Mouse (Mus musculus): ENCODE data around the gene Cks1b. TPM values are rescaled to one million over a fixed set of nuclear protein-coding genes. Genes with fewer than 3 reads are reported as not detected.

Cks1b gene
- total RNA-seq, 2 experiments from 2014 or later: 2.2 to 2.7 TPM

DNA sequence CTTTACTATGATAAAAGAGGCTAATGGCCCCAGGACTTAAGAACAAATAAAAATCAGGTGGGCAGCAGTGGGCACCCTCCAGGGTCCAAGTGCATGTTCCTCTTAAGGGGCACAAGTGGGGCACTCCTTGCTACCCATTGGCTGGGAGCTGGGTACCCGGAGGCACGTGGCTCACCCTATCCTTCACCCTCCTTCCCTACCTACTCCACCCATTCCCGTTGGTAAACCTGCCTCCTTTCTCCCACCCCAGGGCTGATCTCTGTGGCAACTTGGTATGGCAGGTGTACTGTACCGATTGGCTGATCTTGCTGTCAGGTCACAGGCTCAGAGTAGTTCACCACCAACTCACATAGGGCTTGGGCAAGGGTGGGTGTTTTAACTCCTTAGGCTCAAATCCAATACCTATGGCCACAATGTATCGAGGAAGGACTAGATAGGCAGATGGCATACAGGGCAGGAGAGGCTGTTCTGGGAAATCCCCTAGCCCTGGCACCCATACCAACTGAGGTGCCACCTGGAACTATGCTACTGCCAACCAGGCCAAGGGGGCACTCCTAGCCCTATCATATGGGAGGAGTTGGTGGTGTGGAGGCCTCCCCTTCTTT is 34.4 kb downstream of the Cks1b start:
- no peak for DNase-seq (ENCODE audit: low spot score in 2 of 2)

DNA sequence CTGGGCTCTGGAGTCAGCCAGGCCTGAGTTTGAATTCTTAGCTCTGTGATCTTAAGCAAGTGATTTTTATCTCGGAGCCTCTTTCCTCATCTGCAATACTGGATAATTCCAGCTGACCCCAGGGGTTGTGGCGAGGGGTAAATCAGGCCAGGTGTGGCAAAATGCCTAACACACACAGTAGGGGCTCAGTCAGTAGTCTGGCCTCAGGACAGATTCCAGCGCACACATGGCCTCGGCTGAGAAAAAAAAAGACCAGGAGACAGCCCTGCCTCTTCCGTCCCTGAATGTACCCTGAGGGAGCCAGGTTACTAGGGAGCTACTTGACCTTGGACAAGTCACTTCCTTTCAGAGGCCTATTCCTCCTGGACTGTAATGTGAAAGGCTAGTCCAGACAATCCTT is 35.2 kb downstream of the Cks1b start:
- DNase-seq (ENCODE audit: low spot score in 2 of 2): no peak

GRCm38 (mm10) chr3:89382033-89382882 is 35.9 kb downstream of the Cks1b start:
- no peak for DNase-seq (ENCODE audit: low spot score in 2 of 2)

DNA sequence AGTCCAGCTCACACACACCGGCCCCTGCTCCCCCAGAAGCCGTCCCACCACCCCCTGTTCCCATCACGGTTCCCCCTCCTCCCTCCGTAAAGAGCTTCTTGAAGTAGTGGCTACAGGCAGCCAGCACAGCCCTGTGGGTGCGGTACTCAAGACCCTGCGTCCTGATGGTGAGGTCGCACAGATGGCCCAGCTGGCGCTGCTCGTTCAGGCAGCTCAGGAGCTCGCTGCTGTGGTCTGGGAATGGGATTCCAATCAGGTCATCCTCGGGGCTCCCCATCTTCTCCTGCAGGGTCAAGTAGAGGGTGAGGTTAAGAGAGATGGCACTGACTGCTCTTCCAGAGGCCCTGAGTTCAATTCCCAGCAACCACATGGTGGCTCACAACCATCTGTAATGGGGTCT is 37.0 kb downstream of the Cks1b start:
- no peak for DNase-seq (ENCODE audit: low spot score in 2 of 2)

- no peak for DNase-seq (ENCODE audit: low spot score in 2 of 2)
Observed at GRCm38 (mm10) chr3:89380711-89381110, 37.5 kb downstream of the Cks1b start.

GRCm38 (mm10) chr3:89380291-89380690 is 37.9 kb downstream of the Cks1b start:
- DNase-seq (ENCODE audit: low spot score in 2 of 2): no peak

GRCm38 (mm10) chr3:89379388-89380131 is 38.6 kb downstream of the Cks1b start:
- DNase-seq (ENCODE audit: low spot score in 2 of 2): no peak

- DNase-seq (ENCODE audit: low spot score in 2 of 2): peak; percentile 73 to 79
Observed at GRCm38 (mm10) chr3:89378394-89379067, 39.7 kb downstream of the Cks1b start.

DNA sequence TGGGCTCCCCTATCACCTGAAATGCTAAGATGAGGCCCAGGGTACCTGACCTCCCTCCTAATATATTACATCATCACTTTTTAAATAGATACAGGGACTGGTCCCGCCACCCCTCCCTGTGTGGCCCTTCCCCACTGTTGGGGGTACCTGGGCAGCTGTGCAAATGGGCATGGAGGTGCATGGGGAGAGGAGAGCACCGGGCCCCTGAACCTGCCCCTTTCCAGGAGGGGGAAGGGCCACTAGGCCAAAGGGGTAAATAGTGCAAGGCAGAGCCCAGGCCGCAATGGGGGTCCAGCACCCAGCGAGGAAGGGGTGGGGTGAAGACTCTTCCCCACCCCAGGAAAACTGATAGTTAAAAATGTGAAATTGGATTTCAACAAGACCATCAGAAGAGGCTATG is 40.4 kb downstream of the Cks1b start:
- DNase-seq (ENCODE audit: low spot score in 2 of 2): no peak

GRCm38 (mm10) chr3:89373581-89374231 is 44.5 kb downstream of the Cks1b start:
- DNase-seq (ENCODE audit: low spot score in 2 of 2): no peak

DNA sequence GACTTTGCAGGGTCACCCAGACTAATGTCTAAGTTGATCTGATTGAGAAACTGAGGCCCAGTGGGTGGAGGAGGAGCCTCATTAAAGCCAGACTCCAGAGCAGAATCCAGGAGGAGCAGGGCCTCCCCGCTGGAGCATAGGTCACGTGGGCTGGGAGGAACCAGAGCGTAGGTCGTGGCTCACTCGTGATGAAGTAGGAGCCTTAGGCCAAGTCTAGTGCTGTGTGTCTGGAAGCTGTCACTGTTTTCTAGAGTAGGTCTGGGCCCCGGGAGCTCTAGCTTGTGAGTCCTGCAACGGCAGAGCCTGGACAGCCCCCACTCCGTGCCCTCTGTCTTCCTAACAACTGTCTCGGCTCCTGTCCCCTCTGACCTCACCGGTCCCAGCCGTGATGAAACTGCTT is 50.8 kb downstream of the Cks1b start:
- DNase-seq (ENCODE audit: low spot score in 2 of 2): no peak

DNA sequence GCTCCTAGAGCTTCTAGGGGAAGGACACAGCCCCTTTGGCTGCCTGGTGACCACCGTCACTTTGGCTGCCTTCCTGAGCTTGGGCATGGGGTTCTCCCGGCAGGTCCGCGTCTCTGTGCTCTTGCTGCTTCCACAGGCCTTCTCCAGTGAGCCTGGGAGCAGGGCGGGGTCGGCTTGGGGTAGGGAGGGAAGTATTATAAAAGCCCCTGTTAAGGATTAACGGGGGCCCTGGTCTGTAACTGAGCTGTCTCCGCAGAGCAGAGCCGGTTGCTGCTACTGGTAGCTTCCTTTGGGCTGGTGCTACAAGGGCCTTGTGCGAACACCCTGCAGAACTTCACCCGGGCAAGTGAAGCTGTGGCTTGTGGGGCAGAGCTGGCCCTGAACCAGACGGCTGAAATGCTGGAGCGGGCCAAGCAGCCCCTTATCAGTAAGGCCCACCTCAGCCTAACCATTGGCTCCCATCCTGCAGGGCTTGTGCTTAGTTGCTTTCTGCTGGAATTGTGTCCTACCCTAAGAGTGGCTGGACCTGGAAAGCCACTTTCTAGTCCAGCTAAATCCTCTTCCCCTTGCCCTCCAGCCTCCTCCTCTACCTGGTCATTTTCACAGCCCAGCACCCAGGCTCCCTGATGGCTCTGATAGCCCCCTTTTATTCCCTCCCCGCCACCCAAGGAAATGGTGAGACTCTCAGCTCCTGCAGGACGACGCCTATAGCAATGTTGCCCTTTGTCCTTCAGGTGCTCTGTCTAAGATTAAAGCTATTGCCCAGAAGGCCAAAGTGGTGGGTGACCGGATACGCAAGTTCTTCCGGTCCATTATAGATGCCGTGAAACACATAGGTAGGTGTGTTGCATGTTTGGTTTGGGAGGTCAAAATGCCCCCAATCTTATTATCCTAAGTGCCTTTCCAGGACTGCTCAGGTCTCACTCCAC is 52.4 kb downstream of the Cks1b start:
- no peak for DNase-seq (ENCODE audit: low spot score in 2 of 2)

Other genes starting within 250 kb of the Cks1b start
- 10 to 100 TPM; 63.2 to 63.7 TPM for gene Scamp3, start 240.9 kb downstream of the Cks1b start, total RNA-seq (2021)
- gene Fam189b, start 235.2 kb downstream of the Cks1b start, total RNA-seq (2021): 10 to 100 TPM; 48.1 to 58.5 TPM
- 10 to 100 TPM; 61.5 to 64.9 TPM for gene Gba, start 215.5 kb downstream of the Cks1b start, total RNA-seq (2021)
- gene Thbs3, start 203.2 kb downstream of the Cks1b start, total RNA-seq (2021): 10 to 100 TPM; 16.0 to 19.4 TPM
- 10 to 100 TPM; 83.2 to 97.1 TPM for gene Mtx1, start 191.3 kb downstream of the Cks1b start, total RNA-seq (2021)
- gene Muc1, start 189.3 kb downstream of the Cks1b start, total RNA-seq (2021): under 1 TPM; 0.45 to 0.63 TPM
- 10 to 100 TPM; 66.0 to 67.7 TPM for gene Krtcap2, start 172.4 kb downstream of the Cks1b start, total RNA-seq (2021)
- 10 to 100 TPM; 76.1 to 77.1 TPM for gene Trim46, start 172.1 kb downstream of the Cks1b start, total RNA-seq (2021)
- gene Dpm3, start 159.0 kb downstream of the Cks1b start, total RNA-seq (2021): 10 to 100 TPM; 56.5 to 56.6 TPM
- gene Slc50a1, start 147.8 kb downstream of the Cks1b start, total RNA-seq (2021): 10 to 100 TPM; 35.2 to 35.8 TPM
- 1 to 10 TPM; 5.9 to 8.3 TPM for gene Efna1, start 137.2 kb downstream of the Cks1b start, total RNA-seq (2021)
- 10 to 100 TPM; 58.3 to 60.8 TPM for gene Efna3, start 95.4 kb downstream of the Cks1b start, total RNA-seq (2021)
- under 1 TPM in 1 of 2 experiments, not detected in 1; 0.28 TPM for gene Efna4, start 80.4 kb downstream of the Cks1b start, total RNA-seq (2021)
- 100 to 1,000 TPM in 1 of 2 experiments, 10 to 100 TPM in 1; 99.8 to 102 TPM for gene Adam15, start 68.4 kb downstream of the Cks1b start, total RNA-seq (2021)
- gene Dcst2, start 56.4 kb downstream of the Cks1b start, total RNA-seq (2021): under 1 TPM; 0.19 to 0.42 TPM
- gene Dcst1, start 53.1 kb downstream of the Cks1b start, total RNA-seq (2021): not detected
- 10 to 100 TPM; 13.6 to 15.5 TPM for gene Zbtb7b, start 23.6 kb downstream of the Cks1b start, total RNA-seq (2021)
- gene Lenep, start 15.6 kb downstream of the Cks1b start, total RNA-seq (2021): 1 to 10 TPM; 3.8 to 6.4 TPM
- 10 to 100 TPM; 31.6 to 36.0 TPM for gene Flad1, start 6.5 kb downstream of the Cks1b start, total RNA-seq (2021)
- gene Shc1, start 60 bp upstream of the Cks1b start, total RNA-seq (2021): 10 to 100 TPM; 15.0 to 15.6 TPM
- gene Pygo2, start 11.8 kb upstream of the Cks1b start, total RNA-seq (2021): 10 to 100 TPM; 57.2 to 66.1 TPM
- 10 to 100 TPM; 33.9 to 34.4 TPM for gene Pbxip1, start 18.3 kb upstream of the Cks1b start, total RNA-seq (2021)
- gene Pmvk, start 36.2 kb upstream of the Cks1b start, total RNA-seq (2021): 10 to 100 TPM; 37.8 to 38.3 TPM
- 10 to 100 TPM; 20.4 to 26.9 TPM for gene Kcnn3, start 101.8 kb upstream of the Cks1b start, total RNA-seq (2021)